Mouse (Mus musculus) layer of hippocampus, postnatal 36 days (tissue): ENCODE measurements around the gene Zdhhc7. TPM values are rescaled to one million over a fixed set of nuclear protein-coding genes. Genes with fewer than 3 reads are reported as not detected.

ENCODE experiments used
- DNase-seq, 2 experiments: peaks; one replicate each; pipeline ENCODE4 v3.0.0; 2022
- total RNA-seq, 2 experiments: library from RNA; stranded (reverse); gene quantifications; 2 replicates each; pipeline ENCODE4 v1.2.3; 2021

Gene Zdhhc7
- total RNA-seq, 2 experiments from 2014 or later = 35.8 to 37.7 TPM

GRCm38 (mm10) chr8:120032549-120033208 is 68.6 kb downstream of the Zdhhc7 start:
- no peak for DNase-seq

Other genes starting within 250 kb of the Zdhhc7 start
- gene Klhl36, start 239.2 kb downstream of the Zdhhc7 start, total RNA-seq = 1 to 10 TPM; 7.1 to 8.3 TPM
- gene Usp10, start 191.1 kb downstream of the Zdhhc7 start, total RNA-seq = 10 to 100 TPM; 86.6 to 95.8 TPM
- 10 to 100 TPM in 1 of 2 experiments, not detected in 1; 12.7 TPM for gene Gm20388, start 190.6 kb downstream of the Zdhhc7 start, total RNA-seq
- 1 to 10 TPM; 1.6 to 2.0 TPM for gene Crispld2, start 109.0 kb downstream of the Zdhhc7 start, total RNA-seq
- gene 6430548M08Rik, start 12.7 kb upstream of the Zdhhc7 start, total RNA-seq = 100 to 1,000 TPM; 151 to 168 TPM
- under 1 TPM; 0.30 to 0.53 TPM for gene Fam92b, start 76.0 kb upstream of the Zdhhc7 start, total RNA-seq
- 100 to 1,000 TPM; 147 to 155 TPM for gene Gse1, start 127.0 kb upstream of the Zdhhc7 start, total RNA-seq